Mouse (Mus musculus): ENCODE measurements around the gene Pitpnm1. TPM values are rescaled to one million over a fixed set of nuclear protein-coding genes. Genes with fewer than 3 reads are reported as not detected.

Gene Pitpnm1
- total and polyA plus RNA-seq, 3 experiments: 15.9 to 43.8 (median 34.7) TPM

- Histone ChIP-seq H3K27me3 (replicated peaks) (no peaks in the 10 kb centered on the region), H3K27ac (ENCODE audit: insufficient read depth, low read depth) (peak overlapping the region; percentile 77), H3K4me2 (ENCODE audit: insufficient read depth, low read depth, poor library complexity, severe bottlenecking) (peak overlapping the region; percentile 63), H3K9ac (ENCODE audit: insufficient read depth, low read depth) (no peak overlapping the region; the same call in 1 of the 2 replicates), H3K79me2 (replicated peaks; ENCODE audit: control insufficient read depth, extremely low read depth, insufficient read depth, poor library complexity, severe bottlenecking) (no peaks in the 10 kb centered on the region), H3K4me3 (replicated peaks in 1 of 3; ENCODE audit: low read depth in 2 of 3, low read length in 2 of 3, poor library complexity in 1 of 3) (no peak overlapping the region), H3K9me3 (replicated peaks; ENCODE audit: low read length) (peaks cover 2% of the 10 kb centered on the region), H3K4me1 (ENCODE audit: control insufficient read depth in 1 of 2, insufficient read depth in 2 of 2) (peaks cover 11 to 45% of the 10 kb centered on the region in 2 experiments; a peak in 3 of 4 replicates), H3K36me3 (replicated peaks in 1 of 2; ENCODE audit: control insufficient read depth in 1 of 2, insufficient read depth in 1 of 2, low read length in 1 of 2) (no peaks in the 10 kb centered on the region)
- TF ChIP-seq ZNF384 (IDR thresholded peaks at IDR 0.05; ENCODE audit: low read depth, low read length): peak; percentile 70
- TF ChIP-seq MAZ (IDR thresholded peaks at IDR 0.05; ENCODE audit: low read depth, low read length): no peak
- 0 out of 2 replicates have a peak, but pooled peaks have one; percentile 10 for TF ChIP-seq ETS1 (conservative IDR thresholded peaks at IDR 0.05; ENCODE audit: low read depth, low read length)
- no peak for TF ChIP-seq ZMIZ1 (IDR thresholded peaks at IDR 0.05; ENCODE audit: low read depth, low read length)
- TF ChIP-seq KAT2A (IDR thresholded peaks at IDR 0.05; ENCODE audit: insufficient replicate concordance, low read length): no peak
- TF ChIP-seq POLR2A (IDR thresholded peaks at IDR 0.05; ENCODE audit: low read depth, low read length): no peak
- TF ChIP-seq ELF1 (IDR thresholded peaks at IDR 0.05; ENCODE audit: low read depth, low read length): peak; percentile 9; the same call in 1 of the 2 replicates
- no peak for TF ChIP-seq CHD2 (IDR thresholded peaks at IDR 0.05; ENCODE audit: low read length)
- TF ChIP-seq SIN3A (IDR thresholded peaks at IDR 0.05; ENCODE audit: low read length): peak; percentile 54; the same call in 1 of the 2 replicates
- TF ChIP-seq TCF12 (IDR thresholded peaks at IDR 0.05; ENCODE audit: low read depth, low read length): no peak
- TF ChIP-seq IRF4 (IDR thresholded peaks at IDR 0.05; ENCODE audit: low read depth, low read length): peak; percentile 61
- no peak for TF ChIP-seq PAX5 (IDR thresholded peaks at IDR 0.05; ENCODE audit: low read length)
- no peak for TF ChIP-seq MYC (IDR thresholded peaks at IDR 0.05; ENCODE audit: low read depth, low read length)
- TF ChIP-seq POLR2AphosphoS2 (IDR thresholded peaks at IDR 0.05; ENCODE audit: low read depth, low read length): no peak
- no peak for TF ChIP-seq MAFK (IDR thresholded peaks at IDR 0.05; ENCODE audit: insufficient replicate concordance, low read length)
- TF ChIP-seq USF2 (conservative IDR thresholded peaks at IDR 0.05; ENCODE audit: low read depth, low read length): no peak
- TF ChIP-seq JUN (IDR thresholded peaks at IDR 0.05; ENCODE audit: insufficient read depth, low read depth, low read length): no peak
- TF ChIP-seq E2F4 (IDR thresholded peaks at IDR 0.05; ENCODE audit: insufficient replicate concordance, low read depth, low read length): no peak
- peak; percentile 68 for TF ChIP-seq MEF2A (IDR thresholded peaks at IDR 0.05; ENCODE audit: borderline replicate concordance, low read depth, low read length)
- peak; percentile 83 for TF ChIP-seq SMC3 (IDR thresholded peaks at IDR 0.05; ENCODE audit: low read depth, low read length)
- no peak for TF ChIP-seq UBTF (IDR thresholded peaks at IDR 0.05; ENCODE audit: low read depth, low read length)
- no peak for TF ChIP-seq RCOR1 (conservative IDR thresholded peaks at IDR 0.05; ENCODE audit: low read depth, low read length)
- peak; percentile 46 for TF ChIP-seq EP300 (IDR thresholded peaks at IDR 0.05; ENCODE audit: low read length)
- peak; percentile 76 to 88 for TF ChIP-seq CTCF (conservative IDR thresholded peaks at IDR 0.05 in 1 of 2, IDR thresholded peaks at IDR 0.05 in 1 of 2; ENCODE audit: low read depth in 2 of 2, low read length in 2 of 2)
- no peak for TF ChIP-seq JUND (conservative IDR thresholded peaks at IDR 0.05; ENCODE audit: low read depth, low read length)
- TF ChIP-seq BHLHE40 (IDR thresholded peaks at IDR 0.05; ENCODE audit: low read depth, low read length): 0 out of 2 replicates have a peak, but pooled peaks have one; percentile 19
- TF ChIP-seq NELFE (IDR thresholded peaks at IDR 0.05; ENCODE audit: low read depth, low read length): no peak
- no peak for TF ChIP-seq USF1 (IDR thresholded peaks at IDR 0.05; ENCODE audit: low read depth, low read length)
- peak; percentile 16; the same call in 1 of the 2 replicates for TF ChIP-seq ZC3H11A (IDR thresholded peaks at IDR 0.05; ENCODE audit: low read depth, low read length)
- no peak for TF ChIP-seq ZKSCAN1 (IDR thresholded peaks at IDR 0.05; ENCODE audit: borderline replicate concordance, low read depth, low read length)
- peak; percentile 71 for TF ChIP-seq RAD21 (IDR thresholded peaks at IDR 0.05; ENCODE audit: low read depth, low read length)
- 0 out of 2 replicates have a peak, but pooled peaks have one; percentile 26 for TF ChIP-seq MXI1 (IDR thresholded peaks at IDR 0.05; ENCODE audit: low read depth, low read length)
- dilution Hi-C loops (cut with MboI; ENCODE audit: extremely low pct_ligation_motif_present, extremely low pct_unique_long_range_greater_than_20kb, low sequenced_read_pairs) (no loop called here), in situ Hi-C loops (cut with MboI; ENCODE audit: low pct_ligation_motif_present, low pct_unique_long_range_greater_than_20kb, low sequenced_read_pairs) (loop anchor here (5.0 kb wide), 2 partner anchors 35 kb away; no protein-coding TSS in a partner anchor)
- DNase-seq (ENCODE audit: extremely low read depth): peak; percentile 78
These were observed 47.9 kb upstream of the Pitpnm1 start for GRCm38 (mm10) chr19:4051741-4052515.
